Mouse (Mus musculus) lung, postnatal 0 days (tissue): ENCODE results near the gene Rnf227. TPM values are rescaled to one million over a fixed set of nuclear protein-coding genes. Genes with fewer than 3 reads are reported as not detected.
A peak's percentile ranks its signal among the peaks of the same experiment; 100 is the strongest.

Experiments
- ATAC-seq: fragments of 200-750 bp; cut with Nextera tagmentation; 2 replicates; pipeline ENCODE4 v1.8.0; 2017; ENCODE audit warnings: moderate library complexity
- DNase-seq: peaks from one replicate; pipeline ENCODE4 v3.0.0-alpha.2; 2016; ENCODE audit warnings: low spot score
- H3K27ac ChIP-seq: fragments of 300-500 bp; sonication (generic); 2 replicates; pipeline ENCODE4 v1.5.1; 2014; ENCODE audit warnings: antibody characterized with exemption, mild to moderate bottlenecking, low read length, mixed read lengths
- H3K27me3 ChIP-seq: fragments of 300-500 bp; sonication (generic); replicated peaks from 2 replicates; pipeline ENCODE4 v1.6.1; 2014; ENCODE audit warnings: low read length, mixed read lengths; ENCODE audit not compliant: insufficient read depth
- H3K36me3 ChIP-seq: fragments of 300-500 bp; sonication (generic); 2 replicates; pipeline ENCODE4 v1.6.1; 2014; ENCODE audit warnings: low read length, mixed read lengths; ENCODE audit not compliant: insufficient read depth
- H3K4me1 ChIP-seq: fragments of 300-500 bp; sonication (generic); 2 replicates; pipeline ENCODE4 v1.6.1; 2014; ENCODE audit warnings: antibody characterized with exemption, low read depth, low read length, mixed read lengths; ENCODE audit not compliant: insufficient read depth
- H3K4me2 ChIP-seq: fragments of 300-500 bp; sonication (generic); replicated peaks from 2 replicates; pipeline ENCODE4 v1.6.1; 2014; ENCODE audit warnings: low read depth, mild to moderate bottlenecking, low read length, moderate library complexity, mixed read lengths
- H3K4me3 ChIP-seq: fragments of 300-500 bp; sonication (generic); 2 replicates; pipeline ENCODE4 v1.5.1; 2014; ENCODE audit warnings: low read depth, low read length
- H3K9ac ChIP-seq: fragments of 300-500 bp; sonication (generic); replicated peaks from 2 replicates; pipeline ENCODE4 v1.6.1; 2014; ENCODE audit warnings: low read depth, mild to moderate bottlenecking
- H3K9me3 ChIP-seq: fragments of 300-500 bp; sonication (generic); 2 replicates; pipeline ENCODE4 v1.6.1; 2016; ENCODE audit warnings: low read length, mixed read lengths
- CTCF ChIP-seq: IDR thresholded peaks from 2 replicates; pipeline ENCODE4 v1.5.1; 2016; ENCODE audit warnings: antibody characterized with exemption, mild to moderate bottlenecking
- EP300 ChIP-seq: IDR thresholded peaks from 2 replicates; pipeline ENCODE4 v1.6.1; 2016; ENCODE audit warnings: antibody characterized with exemption, mild to moderate bottlenecking, control low read depth
- WGBS: fragments of 180-500 bp; shearing (Covaris S2); extraction: QIAGEN DNeasy Blood & Tissue Kit; methylation state at CpG from one replicate; pipeline ENCODE4 v1.1.7; 2014; 5-methylcytosine and 5-hydroxymethylcytosine counted together
- polyA plus RNA-seq: library from polyadenylated mRNA; unstranded; fragments of >200 nt; fragmentation: Nextera tagmentation; extraction: Ambion mirVana; gene quantifications from 2 replicates; pipeline ENCODE4 v1.2.1, GENCODE M21; 2015

The Rnf227 gene
- polyA plus RNA-seq, 1 experiment from 2014 or later, result 5.7 TPM

DNA sequence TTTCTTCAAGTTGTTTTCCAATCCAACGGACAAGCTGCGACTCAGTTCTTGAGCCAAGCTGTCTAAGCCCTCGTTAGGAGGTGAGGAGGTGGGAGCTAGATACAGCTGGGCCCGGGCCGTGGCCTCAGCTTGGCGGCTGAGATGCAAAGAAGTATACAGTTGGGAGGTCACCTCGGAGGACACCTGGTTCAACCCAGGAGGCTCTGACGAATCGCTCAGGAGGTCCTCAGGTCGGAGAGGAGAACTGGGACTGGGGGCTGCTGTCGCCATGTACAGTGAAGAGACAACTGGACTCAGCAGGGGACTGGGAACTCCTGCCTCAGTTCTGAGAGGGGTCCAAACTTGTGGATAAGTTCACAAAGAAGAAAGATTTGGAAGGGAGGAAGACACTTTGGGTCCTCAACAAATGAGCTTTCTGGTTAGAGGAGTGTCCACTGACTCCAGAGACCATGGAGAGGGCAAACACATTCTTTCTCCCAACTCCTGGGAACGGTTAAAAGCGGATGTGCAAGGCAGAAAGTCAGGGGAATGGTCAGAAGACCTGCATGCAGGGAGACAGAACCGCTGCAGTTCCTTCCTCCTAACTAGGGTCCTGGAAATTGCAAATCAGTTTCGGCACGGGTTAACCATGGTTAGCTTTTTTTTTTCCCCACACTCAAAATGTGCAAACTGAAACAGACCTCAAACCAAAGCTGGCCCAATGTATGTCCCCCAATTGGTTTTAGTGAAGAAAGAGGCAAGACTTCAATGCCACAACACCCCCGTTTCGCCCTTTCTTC, 17.4 kb upstream of the Rnf227 start:
- Histone ChIP-seq H3K9me3 (no peaks in the 10 kb centered on the region), H3K27me3 (no peaks in the 10 kb centered on the region), H3K4me2 (peak overlapping the region; percentile 62), H3K4me1 (peaks cover 20% of the 10 kb centered on the region), H3K36me3 (no peaks in the 10 kb centered on the region), H3K27ac (peak overlapping the region; percentile 83), H3K9ac (peak overlapping the region; percentile 65), H3K4me3 (peak overlapping the region; percentile 62)
- ATAC-seq (no peak), DNase-seq (peak; percentile 31)
- TF ChIP-seq EP300 (no peak), CTCF (no peak)
- WGBS, result 9% methylated on average over 18 of the region's 18 CpGs

DNA sequence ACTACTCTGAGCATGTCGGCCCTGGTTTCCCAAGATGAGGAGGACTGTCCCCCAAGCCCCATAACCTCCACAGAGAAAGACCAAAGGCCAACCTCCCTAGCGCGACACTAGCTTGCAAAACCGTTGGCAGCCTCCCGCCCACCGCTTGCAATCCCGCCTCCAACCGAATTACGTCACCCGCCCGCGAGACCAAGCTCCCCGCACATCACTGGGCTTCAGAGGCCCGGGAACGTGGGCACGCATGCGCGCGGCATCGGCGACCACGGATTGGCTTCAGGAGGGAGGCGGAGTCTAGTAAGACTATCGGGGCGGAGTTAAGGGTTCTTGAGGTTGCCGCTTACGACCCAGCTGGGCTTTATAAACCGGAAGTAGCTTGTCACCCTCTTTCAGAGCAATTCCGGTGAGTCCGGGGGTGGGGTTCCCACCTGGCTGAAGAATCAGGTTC, 16.6 kb upstream of the Rnf227 start, which contains the start of the genes Cntrob and Trappc1:
Gene Cntrob (minus strand): TSS at position 109 of the 445 bp plus-strand sequence.
Gene Trappc1 (plus strand): TSS at position 314 of the 445 bp plus-strand sequence.
- peak within 1 kb of the TSS; percentile 83 for H3K27ac ChIP-seq
- DNase-seq (peak; percentile 100), ATAC-seq (peak; percentile 96)
- peak within 1 kb of the TSS; percentile 62 for H3K4me2 ChIP-seq
- under 1% methylated on average over 30 of the region's 30 CpGs for WGBS
- peak within 1 kb of the TSS; percentile 65 for H3K9ac ChIP-seq
- H3K27me3 ChIP-seq, result no peaks in the 10 kb centered on the region
- peak within 1 kb of the TSS; percentile 62 for H3K4me3 ChIP-seq
- TF ChIP-seq EP300 (0 out of 2 replicates have a peak, but pooled peaks have one; percentile 20), CTCF (no peak)
- H3K9me3 ChIP-seq, result no peaks in the 10 kb centered on the region
- peaks cover 20% of the 10 kb centered on the region for H3K4me1 ChIP-seq
- no peaks in the 10 kb centered on the region for H3K36me3 ChIP-seq

DNA sequence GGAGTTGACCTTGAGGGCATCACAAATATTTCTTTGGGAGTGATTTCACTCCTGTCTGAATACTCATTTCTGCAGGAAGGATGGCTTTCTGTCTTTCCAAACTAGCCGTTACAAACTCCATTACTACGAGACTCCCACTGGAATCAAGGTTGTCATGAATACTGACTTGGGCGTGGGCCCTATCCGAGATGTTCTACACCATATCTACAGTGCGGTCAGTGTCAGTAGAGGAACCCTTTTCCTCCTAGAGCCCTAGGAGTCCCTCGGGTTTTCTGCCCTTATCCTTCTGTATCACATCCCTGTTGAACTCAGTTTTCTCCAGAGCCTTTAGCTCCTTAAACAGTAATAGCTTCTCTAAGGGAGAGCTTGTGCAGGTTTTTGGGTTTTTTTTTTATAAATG, 15.5 kb upstream of the Rnf227 start:
- no peaks in the 10 kb centered on the region for H3K9me3 ChIP-seq
- TF ChIP-seq CTCF (no peak), EP300 (no peak)
- no peak overlapping the region for H3K27ac ChIP-seq
- 78% methylated on average over 6 of the region's 6 CpGs for WGBS
- peak overlapping the region; percentile 62 for H3K4me2 ChIP-seq
- DNase-seq, result no peak
- peaks cover 20% of the 10 kb centered on the region for H3K4me1 ChIP-seq
- no peak overlapping the region for H3K4me3 ChIP-seq
- no peaks in the 10 kb centered on the region for H3K27me3 ChIP-seq
- no peaks in the 10 kb centered on the region for H3K36me3 ChIP-seq
- ATAC-seq, result no peak
- H3K9ac ChIP-seq, result no peak overlapping the region

DNA sequence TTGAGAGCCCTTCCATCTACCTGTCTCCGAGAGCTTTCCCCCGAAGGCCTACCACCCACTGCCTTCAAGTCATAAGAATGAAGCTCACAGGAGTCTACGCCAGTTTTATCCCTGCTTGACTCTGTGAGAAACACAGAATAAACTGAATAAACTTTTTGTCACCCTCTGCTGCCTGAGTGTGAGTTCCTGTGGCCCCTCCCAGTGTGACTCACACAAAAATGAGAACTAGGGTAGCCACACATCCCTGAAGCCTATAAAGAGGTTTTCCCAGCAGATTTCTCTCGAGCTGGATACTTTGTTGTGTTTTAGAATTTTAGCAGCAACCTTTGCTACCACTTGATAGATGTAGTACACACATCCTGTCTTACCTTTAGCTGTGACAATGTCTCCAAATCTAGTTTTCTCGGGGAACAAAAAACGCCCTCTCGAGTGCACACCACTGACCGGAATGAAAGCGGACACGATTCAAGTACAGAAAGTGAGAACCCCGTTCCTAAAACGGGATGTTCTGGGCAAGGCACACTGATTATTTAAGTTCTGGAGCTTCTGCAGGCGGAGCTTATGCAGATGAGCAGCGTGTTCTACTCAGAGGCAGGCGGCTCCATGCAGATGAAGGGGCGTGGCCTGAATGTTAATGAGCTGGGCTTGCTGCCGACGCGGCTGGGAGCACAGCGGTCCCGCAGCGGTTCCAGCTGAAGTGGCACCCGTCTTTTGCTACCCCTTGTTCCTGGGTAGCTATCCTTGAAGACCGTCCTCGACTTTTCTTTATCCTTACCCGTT, 14.4 kb upstream of the Rnf227 start, which contains the start of gene Kcnab3:
Gene Kcnab3 (plus strand): TSS at position 631 of the 780 bp plus-strand sequence.
- H3K4me3 ChIP-seq, result peak within 1 kb of the TSS; percentile 48

GRCm38 (mm10) chr11:69326408-69327156, 13.7 kb upstream of the Rnf227 start:
- Histone ChIP-seq H3K9me3 (no peaks in the 10 kb centered on the region), H3K36me3 (no peaks in the 10 kb centered on the region), H3K27ac (no peak overlapping the region), H3K4me2 (peak overlapping the region; percentile 99), H3K4me3 (peak overlapping the region; percentile 48), H3K9ac (peak overlapping the region; percentile 37; the same call in 1 of the 2 replicates), H3K4me1 (peaks cover 20% of the 10 kb centered on the region), H3K27me3 (no peaks in the 10 kb centered on the region)
- no peak; the same call in 1 of the 2 replicates for ATAC-seq
- 4% methylated on average over 44 of the region's 45 CpGs for WGBS
- peak; percentile 32 for DNase-seq
- TF ChIP-seq EP300 (no peak), CTCF (no peak)

More for the DNA sequence above, 14.4 kb upstream of the Rnf227 start, which contains the start of gene Kcnab3:
- Histone ChIP-seq H3K36me3 (no peaks in the 10 kb centered on the region), H3K27me3 (no peaks in the 10 kb centered on the region), H3K4me1 (peaks cover 20% of the 10 kb centered on the region), H3K9ac (peak within 1 kb of the TSS; percentile 37; the same call in 1 of the 2 replicates), H3K9me3 (no peaks in the 10 kb centered on the region), H3K27ac (peak within 1 kb of the TSS; percentile 48; the same call in 1 of the 2 replicates), H3K4me2 (peak within 1 kb of the TSS; percentile 99)
- 0 out of 2 replicates have a peak, but pooled peaks have one; percentile 7 for TF ChIP-seq EP300
- no peak for TF ChIP-seq CTCF
- WGBS, result 11% methylated on average over 25 of the region's 26 CpGs
- DNase-seq (peak; percentile 98), ATAC-seq (peak; percentile 76)
